Mouse (Mus musculus): Measurements from ENCODE around the gene Dlgap1.

The Dlgap1 gene

DNA sequence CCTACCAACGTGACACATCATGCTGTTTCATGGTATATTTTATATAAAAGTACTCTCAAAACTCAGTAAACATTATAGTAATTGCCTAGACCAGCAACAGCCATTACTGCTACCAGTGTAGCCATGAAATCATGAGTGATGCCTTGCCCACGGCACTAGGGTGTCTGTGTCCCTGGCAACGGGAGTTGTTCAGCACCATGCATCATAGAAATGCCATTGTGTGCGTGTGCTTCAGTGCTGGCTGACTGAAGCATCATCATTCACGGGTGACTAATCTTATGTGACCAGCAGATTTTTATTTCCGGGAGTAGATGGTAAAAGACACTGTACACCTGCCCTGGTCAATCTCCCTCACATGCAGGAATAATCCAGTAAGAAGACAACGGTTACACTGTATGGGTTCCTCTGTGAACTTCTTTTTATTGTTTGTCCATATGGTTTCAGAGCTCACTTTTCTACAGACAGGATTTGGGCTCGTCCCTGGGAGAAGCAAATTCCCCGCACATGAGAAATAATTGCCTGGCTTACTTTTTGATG lies 203.7 kb downstream of the Dlgap1 start:
- DNase-seq (ENCODE audit: low read depth, low spot score): no peak

DNA sequence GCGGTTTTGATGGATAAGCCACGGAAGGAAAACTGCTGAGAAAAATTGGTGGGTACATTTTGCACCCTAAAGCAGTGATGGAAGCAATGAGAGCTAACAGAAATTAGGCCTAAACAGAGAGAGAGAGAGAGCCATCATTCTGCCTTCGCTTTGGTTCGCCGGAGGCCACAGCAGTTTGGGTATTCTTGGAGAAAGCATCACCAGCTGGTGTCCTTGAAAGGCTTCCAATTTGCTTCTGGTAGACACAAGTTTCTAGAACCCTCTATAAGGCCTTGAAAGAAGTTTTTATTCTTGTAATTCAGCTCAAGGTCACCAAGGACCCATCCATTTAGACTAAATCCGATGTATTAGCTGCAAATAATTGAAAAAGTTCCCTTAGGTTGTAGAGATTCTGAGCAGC lies 205.0 kb downstream of the Dlgap1 start:
- no peak for DNase-seq (ENCODE audit: low read depth, low spot score)

DNA sequence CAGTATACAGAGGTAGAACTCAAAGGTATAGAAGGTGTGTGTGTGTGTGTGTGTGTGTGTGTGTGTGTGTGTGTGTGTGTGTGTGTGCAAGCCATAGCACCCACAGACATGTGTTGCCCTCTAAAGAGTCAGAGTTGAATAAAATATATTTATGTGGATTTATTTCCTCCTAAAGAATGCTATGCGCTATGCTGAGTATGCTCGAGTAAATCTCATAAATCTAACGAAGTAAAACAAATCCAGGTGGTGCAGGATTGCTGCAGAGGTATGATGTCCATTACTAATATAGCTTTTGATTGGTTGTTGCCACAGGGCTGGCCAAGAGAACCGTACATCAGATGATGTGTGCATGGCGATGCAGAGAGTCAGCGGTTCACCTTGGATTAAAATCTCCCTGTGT lies 222.4 kb downstream of the Dlgap1 start:
- no peak for DNase-seq (ENCODE audit: low read depth, low spot score)

DNA sequence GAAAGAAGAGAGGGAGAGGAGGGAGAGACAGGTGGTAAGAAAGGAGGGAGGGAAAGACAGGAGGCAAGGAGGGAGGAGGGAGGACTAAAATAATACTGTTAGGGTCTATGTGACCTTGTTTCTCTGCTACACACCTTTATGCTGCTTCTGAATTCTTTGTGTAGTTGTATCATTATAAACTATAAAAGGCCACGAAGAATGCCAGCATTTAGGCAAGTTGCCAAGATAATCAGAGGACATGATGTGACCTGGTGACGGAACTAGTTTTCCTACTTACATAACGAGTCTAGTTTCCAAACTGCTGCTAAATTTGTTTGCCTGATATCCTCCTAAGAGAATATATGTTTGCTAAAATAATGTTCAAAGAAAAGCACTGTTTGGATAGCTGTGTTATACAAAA lies 254.0 kb downstream of the Dlgap1 start:
- DNase-seq (ENCODE audit: low read depth, low spot score): no peak

DNA sequence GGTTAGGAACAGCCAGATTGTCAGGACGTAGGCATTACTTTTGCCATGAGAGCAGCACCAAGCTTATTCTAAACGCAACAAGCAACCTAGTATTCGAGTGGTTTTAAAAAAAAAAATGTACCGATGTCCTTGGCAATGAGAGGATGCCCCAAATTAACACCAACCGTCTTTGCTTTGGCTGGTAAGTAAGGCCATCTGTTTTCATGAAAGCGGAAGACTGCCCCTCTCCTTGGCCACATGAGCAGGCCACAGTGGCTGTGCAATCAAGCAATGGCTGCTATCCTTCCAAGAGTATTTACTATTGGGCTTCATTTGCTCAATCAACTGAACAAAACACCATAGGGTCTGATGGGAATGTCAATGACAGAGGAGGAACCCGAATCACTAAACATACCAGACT lies 278.5 kb downstream of the Dlgap1 start:
- DNase-seq (ENCODE audit: low read depth, low spot score): no peak

DNA sequence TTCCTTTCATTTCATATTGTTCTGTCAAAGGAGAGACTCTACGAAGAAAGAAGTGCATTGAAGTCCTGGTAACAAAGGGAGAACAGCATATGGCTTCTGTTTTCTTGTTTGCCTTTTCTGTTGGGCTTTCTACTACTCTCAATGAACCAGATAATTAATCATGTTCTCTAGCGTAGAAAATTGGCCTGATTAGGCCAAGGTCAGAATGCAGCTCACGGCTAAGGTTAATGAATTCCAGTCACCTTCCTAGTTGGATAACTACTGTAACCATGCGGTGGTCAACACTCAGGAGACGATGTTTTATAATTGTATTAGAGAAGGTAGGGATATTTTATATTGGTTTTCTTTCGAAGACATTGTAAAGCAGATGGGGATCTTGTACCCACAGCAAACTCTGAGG lies 279.4 kb downstream of the Dlgap1 start:
- no peak for DNase-seq (ENCODE audit: low read depth, low spot score)

DNA sequence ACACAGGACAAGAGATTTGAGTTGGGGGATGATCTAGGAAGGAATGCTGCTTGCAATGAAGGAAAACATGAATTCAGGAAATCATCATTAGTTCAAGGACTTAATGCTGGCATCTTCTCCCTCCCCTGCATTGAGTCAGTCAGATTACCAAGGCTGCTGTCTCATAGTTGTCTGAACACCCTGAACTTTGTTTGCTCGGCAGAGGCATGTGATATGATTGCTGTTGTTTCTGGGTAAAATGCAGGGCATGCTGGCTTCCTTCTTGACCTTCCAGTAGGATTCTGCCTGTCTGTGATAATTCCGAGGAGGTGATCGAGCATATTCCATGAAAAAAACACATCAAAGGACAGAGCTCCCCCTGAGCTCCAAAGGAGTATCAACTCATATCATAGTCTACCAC lies 283.6 kb downstream of the Dlgap1 start:
- no peak for DNase-seq (ENCODE audit: low read depth, low spot score)

DNA sequence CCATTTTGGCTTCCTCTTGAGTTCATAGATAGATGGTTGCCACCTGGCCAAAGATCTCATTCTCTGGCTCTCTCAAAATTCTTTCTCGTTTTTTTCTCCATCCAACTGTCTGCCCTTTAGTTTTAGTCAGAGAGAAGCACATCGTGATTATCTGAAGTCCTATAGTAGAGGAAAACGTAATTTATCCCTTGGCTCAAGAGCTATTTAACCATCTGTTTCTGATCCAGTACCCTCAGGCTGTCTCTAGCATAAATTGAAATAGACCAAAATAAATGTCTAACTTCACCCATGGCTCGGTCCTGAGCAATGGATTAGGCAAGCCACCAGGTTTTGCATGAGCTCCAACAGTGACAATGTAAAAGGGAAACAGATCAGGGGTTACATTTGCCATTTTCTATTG lies 287.5 kb downstream of the Dlgap1 start:
- no peak for DNase-seq (ENCODE audit: low read depth, low spot score)

DNA sequence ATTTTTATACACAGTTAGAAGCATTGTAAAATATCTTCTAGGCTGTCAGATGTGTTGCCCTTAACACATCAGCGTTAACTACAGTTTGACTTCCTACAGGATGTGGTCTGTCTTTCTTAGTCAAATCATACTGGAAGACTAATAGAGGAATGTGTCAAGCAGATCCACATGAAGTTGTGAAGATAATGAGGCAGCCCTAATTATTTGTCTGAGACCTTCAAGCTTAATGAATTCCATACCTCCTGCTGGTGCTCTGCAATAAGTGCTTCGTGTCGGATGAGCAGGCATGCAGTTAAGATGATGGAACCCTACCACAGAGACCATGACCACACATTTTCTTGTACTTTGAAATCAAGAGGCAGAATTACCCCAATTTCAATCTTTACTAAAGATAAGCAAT lies 294.3 kb downstream of the Dlgap1 start:
- DNase-seq (ENCODE audit: low read depth, low spot score): no peak

DNA sequence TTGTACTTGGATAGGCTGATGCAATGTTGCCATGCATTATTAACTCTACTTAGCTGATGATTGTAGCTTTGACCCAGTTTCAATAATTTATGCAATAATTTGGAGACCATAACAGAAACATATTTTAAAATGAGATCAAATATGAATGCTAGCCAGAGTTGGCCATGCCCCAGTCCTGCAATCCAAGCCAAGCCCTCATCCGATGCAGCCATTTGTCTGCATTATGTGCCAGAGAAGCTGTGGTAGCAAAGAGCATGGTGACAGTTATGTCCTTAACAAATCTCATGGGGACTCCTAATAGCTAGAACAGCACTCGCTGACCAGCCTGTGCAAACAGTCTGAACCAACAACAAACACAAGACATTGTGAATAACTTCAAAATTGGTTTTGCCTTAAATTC lies 303.3 kb downstream of the Dlgap1 start:
- DNase-seq (ENCODE audit: low read depth, low spot score): no peak

DNA sequence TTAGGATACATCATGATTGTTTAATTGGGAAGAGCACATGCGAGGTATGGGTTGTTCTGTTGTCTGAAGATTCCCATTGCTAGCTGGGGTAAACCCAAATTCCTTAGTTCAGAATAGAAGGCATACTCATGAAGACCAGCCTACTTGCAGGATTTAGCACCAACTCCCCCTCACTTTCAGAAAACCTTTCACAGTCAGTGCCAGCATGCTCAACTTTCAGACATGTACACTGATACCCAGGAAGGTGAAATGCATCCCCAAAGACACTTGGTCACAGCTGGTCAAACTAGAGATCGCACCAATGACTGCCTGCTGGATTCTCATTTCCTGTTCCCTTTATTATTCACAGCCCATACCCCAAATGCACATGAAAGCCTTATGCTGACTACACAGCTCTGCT lies 318.8 kb downstream of the Dlgap1 start:
- no peak for DNase-seq (ENCODE audit: low read depth, low spot score)

DNA sequence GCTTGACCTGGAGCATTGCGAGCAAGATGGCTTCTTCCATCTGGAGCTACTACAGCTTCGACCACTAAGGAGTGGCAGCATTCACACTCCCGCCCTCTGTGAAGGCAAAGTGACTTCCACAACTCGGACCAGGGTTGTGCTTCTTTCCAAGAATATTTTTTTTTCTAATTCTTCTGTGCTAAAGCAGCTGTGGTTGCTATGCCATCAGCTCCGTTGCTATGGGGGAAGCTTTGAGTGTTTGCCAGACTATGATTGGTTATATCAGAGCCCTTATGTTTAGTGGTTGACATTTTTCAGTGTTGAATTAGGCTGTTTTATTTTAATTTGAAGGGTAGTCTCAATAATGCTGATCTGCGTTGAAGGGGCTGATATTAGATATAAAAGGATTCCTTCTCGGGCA lies 325.2 kb downstream of the Dlgap1 start:
- no peak for DNase-seq (ENCODE audit: low read depth, low spot score)

DNA sequence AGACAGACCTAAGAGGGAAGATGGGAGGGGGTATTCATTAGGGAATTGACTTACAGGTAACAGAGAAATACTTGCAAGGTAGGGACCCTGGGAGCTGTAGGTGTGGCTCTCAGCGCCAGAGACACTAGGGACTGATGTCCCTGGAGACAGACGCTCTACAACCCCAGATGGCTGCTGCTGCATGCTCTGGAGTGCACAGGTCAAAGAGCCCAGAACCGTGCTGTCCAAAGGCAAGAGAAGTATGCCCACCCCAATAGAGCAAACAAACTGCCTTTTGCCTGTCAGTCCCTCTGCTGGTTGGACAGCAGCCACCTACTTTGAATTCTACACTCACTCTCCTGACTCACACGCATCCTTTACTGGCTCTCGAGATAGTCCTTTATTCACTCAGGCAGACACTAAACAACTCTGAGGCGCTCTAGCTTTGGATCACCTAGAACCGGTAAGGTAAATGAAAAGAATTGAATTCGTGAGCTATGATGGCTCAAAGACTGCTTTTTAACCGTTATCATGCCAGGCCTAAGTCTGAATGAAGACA lies 333.1 kb downstream of the Dlgap1 start:
- DNase-seq (ENCODE audit: low read depth, low spot score): no peak

DNA sequence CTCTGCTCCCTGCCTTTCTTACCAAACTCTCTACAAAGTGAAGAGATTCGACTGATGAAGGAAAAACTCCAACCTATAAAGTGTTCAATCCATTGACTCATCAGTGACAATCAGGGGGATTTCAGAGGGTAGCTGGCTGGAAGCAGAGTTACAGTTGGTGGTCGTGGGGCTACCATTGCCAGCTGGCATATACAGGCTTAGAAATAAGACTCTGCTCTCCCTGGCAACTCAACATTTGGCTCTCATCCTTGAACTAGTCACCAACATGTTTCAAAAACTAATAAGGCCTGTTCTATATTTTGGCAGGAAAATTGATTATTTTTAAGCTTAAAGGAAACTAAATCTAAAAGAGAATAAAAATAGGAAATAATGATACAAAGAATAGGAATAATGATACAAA lies 333.8 kb downstream of the Dlgap1 start:
- DNase-seq (ENCODE audit: low read depth, low spot score): no peak

DNA sequence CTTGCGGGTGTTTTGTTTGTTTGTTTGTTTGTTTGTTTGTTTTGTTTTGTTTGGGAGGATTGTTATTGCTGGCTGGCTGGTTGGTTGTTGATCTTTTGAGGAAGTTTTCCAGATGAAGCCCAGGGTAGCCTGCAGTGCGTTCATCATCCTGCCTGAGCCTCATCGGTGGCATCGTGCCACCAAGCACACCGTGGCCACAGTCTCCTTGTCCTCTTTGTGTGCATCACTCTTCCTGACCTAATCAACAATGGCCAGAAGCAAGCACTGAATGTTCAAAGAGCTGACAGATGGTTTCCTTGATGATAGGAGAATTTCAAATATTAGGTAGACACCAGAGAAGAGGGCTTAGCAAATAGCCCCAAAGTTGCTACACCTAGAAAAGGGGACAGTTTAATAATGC lies 336.1 kb downstream of the Dlgap1 start:
- DNase-seq (ENCODE audit: low read depth, low spot score): no peak

DNA sequence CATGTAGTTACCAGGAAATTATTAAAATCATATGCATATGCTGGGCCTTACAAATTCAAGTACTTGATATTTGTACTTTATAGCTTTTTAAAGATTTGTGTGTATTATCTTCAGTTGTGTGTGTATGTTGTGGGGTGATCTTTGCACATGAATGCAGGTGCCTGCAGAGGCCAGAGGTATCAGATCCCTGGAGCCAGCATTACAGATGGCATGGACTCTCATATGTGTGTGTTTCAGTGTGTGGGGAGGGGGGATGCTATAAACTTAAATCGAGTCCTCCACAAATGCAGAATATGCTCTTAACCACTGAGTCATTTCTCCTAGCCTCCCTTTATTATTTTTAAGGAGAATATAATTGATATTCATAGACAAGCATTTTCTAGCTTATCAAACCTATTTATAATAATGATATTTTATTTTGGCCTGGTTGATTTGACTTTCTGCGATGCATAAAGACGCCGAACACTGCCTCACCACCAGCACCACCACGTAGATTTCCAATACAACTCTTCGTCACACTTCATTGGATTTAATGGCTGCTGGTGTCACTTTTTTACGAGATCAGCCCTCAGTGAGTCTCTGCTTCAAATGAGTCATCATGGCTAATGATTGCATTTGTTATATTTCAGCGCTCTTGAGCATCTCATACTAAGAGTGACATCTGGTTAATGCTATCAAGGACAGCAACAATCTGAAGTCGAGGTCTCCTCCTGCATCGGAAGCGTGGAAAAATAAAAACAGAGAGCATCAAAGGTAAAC lies 338.7 kb downstream of the Dlgap1 start:
- no peak for DNase-seq (ENCODE audit: low read depth, low spot score)

DNA sequence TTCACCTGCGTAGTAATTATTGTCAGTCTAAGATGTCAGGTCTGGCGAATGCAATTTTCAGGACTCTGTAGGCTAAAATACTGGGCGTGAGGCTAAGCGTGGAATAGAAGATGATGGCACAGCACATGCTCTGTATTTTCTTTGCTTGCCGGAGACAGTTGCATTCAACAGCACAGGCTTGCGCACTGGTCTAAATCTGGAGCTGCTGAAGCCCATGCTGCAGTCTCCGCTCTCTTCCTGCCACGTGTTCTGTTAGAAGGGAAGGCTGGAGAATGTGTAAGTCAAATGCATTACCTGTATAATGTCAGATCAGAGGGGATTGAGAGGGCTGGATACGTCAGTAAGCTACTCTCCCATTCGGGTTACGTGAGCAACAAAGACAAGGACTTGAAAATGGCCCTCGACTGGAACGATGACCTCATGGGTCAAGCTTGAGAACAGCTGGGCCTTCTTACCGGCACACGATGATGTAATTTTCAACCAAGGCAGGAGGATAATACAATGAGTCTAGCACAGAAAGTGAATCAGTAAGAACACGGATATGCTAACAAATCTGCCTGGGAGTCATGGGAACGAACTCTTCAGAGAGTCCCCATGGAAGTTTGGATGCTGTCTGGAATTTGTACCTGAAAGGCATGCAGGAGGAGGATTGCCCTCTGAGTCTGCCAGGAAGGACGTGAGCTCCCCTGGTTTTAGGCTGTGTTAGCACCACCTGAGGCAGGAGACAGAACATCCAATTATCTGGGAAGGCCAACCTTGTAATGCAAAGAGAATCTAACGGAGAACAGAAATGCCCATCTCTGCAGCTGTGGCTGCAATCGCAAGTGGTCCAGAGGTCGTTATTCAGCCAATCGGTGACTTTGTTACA lies 339.7 kb downstream of the Dlgap1 start:
- DNase-seq (ENCODE audit: low read depth, low spot score): no peak

DNA sequence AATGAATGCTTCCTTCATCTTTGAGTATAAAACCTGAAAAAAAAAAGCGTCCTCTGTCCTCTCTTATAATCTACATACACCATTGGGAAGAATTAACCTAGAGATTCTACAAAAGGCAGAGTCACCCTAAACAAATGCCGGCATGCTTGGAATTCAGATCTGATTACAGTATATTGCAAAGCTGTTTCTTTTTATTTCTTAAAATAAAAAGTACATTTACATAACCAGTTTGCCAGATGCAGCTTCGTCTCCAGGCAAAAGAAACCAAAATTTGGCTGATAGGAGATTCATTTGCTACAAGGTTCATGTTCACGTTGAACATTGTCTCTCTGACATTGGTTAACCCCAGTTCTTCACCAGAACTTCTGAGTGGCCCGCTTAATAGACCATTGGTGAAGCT lies 347.5 kb downstream of the Dlgap1 start:
- DNase-seq (ENCODE audit: low read depth, low spot score): no peak

DNA sequence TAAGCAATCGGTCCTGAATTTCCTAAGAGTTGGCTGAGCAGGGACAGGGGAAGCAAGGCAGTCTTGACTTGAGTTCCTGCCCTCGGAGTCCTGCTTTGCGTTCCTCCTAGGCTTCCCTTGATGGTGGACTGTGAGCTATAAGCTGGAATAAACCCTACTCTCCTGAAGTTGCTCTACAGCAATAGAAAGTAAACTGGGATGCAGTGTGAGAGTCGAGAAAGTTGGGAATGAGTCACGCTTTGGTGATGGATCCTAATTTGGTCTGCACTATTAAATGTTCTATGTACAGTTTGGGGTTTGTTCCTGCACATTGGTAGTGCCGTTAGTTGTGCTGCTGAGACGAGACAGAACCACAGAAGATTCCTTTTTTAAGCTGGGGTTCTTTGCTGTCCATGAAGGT lies 348.9 kb downstream of the Dlgap1 start:
- DNase-seq (ENCODE audit: low read depth, low spot score): no peak

DNA sequence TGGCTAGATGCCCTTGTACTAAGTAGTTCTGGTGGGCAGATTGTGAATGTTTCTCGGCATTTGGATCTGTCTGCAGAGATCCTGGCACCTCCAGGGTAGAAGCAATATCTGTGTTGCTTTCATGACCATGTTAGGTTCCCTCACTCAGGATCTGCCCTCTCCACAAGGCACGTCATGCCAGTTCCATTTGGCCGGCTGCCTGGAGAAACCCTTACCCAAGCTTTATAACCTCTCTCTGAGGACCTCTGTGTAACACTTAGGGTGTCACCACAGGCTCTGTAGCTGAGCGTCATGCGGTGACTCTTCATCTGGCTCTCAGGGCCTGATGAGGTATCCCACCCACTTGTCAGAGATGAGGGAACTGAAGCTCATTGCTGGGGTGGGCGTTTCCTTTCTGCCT lies 353.1 kb downstream of the Dlgap1 start:
- no peak for DNase-seq (ENCODE audit: low read depth, low spot score)

DNA sequence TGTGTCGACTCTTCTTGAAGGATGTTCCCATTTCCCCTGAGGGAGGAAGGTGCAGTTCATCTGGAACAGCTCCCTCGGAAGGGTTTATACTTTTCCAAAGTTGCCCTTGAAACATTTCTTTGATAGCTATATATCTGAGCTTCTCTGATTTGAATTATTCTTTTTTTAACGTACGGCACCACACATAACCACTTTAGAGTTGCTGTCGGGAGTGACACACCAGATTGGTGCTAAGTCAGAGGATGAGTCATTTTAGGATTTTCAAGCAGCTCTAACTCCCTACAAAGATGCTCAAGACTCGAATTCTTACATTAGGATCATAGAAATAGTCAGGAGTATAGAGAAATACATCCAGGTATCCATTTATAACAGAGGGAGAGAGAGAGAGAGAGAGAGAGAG lies 364.6 kb downstream of the Dlgap1 start:
- DNase-seq (ENCODE audit: low read depth, low spot score): no peak

DNA sequence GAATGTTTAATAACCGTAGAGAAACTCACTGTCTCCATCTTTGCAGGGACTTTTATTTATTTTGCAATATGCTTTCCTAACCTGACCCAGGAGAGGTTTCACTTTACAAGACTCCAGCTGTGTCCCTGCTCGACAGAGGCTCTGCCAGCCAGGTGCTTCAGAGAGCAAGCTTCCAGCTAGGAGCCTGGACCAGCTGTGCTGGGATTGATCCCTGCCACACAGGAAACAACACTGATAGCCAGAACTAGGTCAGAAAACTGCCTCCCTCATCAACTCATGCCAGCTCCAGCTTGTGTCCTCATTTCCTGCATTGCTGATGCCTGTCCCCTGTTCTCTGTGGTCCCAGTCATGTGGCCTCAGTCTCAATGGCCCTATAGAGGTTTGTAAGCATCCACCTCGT lies 365.3 kb downstream of the Dlgap1 start:
- no peak for DNase-seq (ENCODE audit: low read depth, low spot score)

DNA sequence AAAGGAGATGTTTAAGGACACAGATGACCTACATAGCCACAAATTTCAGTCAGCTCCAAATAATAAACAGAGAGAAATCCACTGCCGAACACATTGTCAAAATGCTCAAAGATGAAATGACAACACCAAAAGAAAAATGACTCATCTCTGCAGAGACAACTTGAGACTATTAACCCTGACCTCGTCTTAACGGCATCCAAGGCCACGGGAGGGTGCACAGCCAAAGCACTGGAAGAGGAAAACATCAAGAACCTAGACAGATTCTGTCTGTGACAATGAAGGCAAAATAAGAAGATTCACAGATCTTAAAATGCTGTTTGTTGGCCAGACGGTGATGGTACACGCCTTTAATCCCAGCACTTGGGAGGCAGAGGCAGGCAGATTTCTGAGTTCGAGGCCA lies 370.9 kb downstream of the Dlgap1 start:
- DNase-seq (ENCODE audit: low read depth, low spot score): no peak

Measured in A20 (cell line).